Mouse (Mus musculus) intestine, postnatal 0 days (tissue): ENCODE measurements around the gene Cmtm4. TPM values are rescaled to one million over a fixed set of nuclear protein-coding genes. Genes with fewer than 3 reads are reported as not detected.
A peak's percentile ranks its signal among the peaks of the same experiment; 100 is the strongest.

Source experiments
- ATAC-seq: fragments of 200-750 bp; cut with Nextera tagmentation; 2 replicates; pipeline ENCODE4 v1.8.0; 2017; ENCODE audit warnings: mild to moderate bottlenecking, moderate TSS enrichment, moderate library complexity
- H3K27ac ChIP-seq: fragments of 300-500 bp; sonication (generic); 2 replicates; pipeline ENCODE4 v1.5.1; 2014; ENCODE audit warnings: mild to moderate bottlenecking, low read depth, low read length, moderate library complexity
- H3K27me3 ChIP-seq: fragments of 300-500 bp; sonication (generic); replicated peaks from 2 replicates; pipeline ENCODE4 v1.6.1; 2014; ENCODE audit warnings: low read length, mixed read lengths; ENCODE audit not compliant: control insufficient read depth, insufficient read depth
- H3K36me3 ChIP-seq: fragments of 300-500 bp; sonication (generic); 2 replicates; pipeline ENCODE4 v1.6.1; 2014; ENCODE audit warnings: mild to moderate bottlenecking, moderate library complexity; ENCODE audit not compliant: control insufficient read depth, insufficient read depth
- H3K4me1 ChIP-seq: fragments of 300-500 bp; sonication (generic); replicated peaks from 2 replicates; pipeline ENCODE4 v1.6.1; 2014; ENCODE audit warnings: antibody characterized with exemption, low read length, mixed read lengths; ENCODE audit not compliant: control insufficient read depth, insufficient read depth
- H3K4me2 ChIP-seq: fragments of 300-500 bp; sonication (generic); replicated peaks from 2 replicates; pipeline ENCODE4 v1.6.1; 2014; ENCODE audit warnings: low read depth, mild to moderate bottlenecking, moderate library complexity
- H3K4me3 ChIP-seq: fragments of 300-500 bp; sonication (generic); 2 replicates; pipeline ENCODE4 v1.5.1; 2014; ENCODE audit warnings: low read depth, low read length
- H3K9ac ChIP-seq: fragments of 300-500 bp; sonication (generic); 2 replicates; pipeline ENCODE4 v1.6.1; 2014; ENCODE audit warnings: mild to moderate bottlenecking, low read depth, low read length
- H3K9me3 ChIP-seq: fragments of 300-500 bp; sonication (generic); 2 replicates; pipeline ENCODE4 v1.6.1; 2016; ENCODE audit warnings: mixed run types; ENCODE audit not compliant: control insufficient read depth
- CTCF ChIP-seq: sonication (generic); IDR thresholded peaks from 2 replicates; pipeline ENCODE4 v1.5.1; 2016; ENCODE audit warnings: low read depth, mild to moderate bottlenecking, control low read depth, antibody characterized with exemption, moderate library complexity
- whole genome bisulfite sequencing: fragments of 180-500 bp; shearing (Covaris S2); extraction: QIAGEN DNeasy Blood & Tissue Kit; methylation state at CpG from one replicate; pipeline ENCODE4 v1.1.7; 2014; 5-methylcytosine and 5-hydroxymethylcytosine counted together
- polyA plus RNA-seq: library from polyadenylated mRNA; unstranded; fragments of >200 nt; fragmentation: Nextera tagmentation; extraction: Ambion mirVana; gene quantifications from 2 replicates; pipeline ENCODE4 v1.2.1, GENCODE M21; 2015

Gene Cmtm4
- polyA plus RNA-seq, 1 experiment from 2014 or later: 5.9 TPM

DNA sequence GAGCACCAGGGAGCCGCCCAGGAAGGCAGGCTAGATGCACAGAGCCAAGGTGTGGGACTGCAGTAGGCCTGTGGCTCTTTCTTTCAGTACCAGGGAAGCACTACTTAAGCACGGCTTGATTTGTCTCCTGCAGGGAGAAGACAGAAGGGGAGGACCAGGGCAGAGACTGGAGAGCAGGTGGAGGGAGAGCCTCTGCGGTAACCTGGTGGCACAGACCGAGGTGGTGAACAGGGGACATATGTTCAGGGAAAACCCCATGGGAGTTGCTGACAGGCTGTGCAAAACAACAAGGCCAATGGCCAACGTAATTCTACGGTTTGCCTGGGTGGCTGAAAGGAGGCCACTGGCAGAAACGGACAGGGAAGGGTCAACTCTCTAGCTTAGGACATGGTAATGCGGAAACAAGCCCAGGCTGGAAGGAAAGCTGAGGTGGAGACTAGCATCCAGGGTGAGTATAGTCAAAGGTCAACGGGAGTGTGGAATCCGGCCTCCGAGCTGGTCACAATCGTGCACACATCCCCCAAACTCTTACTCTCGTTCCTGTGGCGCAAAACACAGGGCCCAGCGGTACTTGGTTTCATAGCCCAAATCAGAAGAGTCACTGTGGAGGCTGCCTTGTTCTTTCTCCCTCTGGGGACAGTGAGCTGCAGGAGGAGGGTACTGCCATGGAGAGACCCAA is 35.7 kb downstream of the Cmtm4 start:
- H3K9ac ChIP-seq: no peak overlapping the region
- TF ChIP-seq CTCF: 0 out of 2 replicates have a peak, but pooled peaks have one; percentile 9
- 70% methylated on average over 15 of the region's 15 CpGs for WGBS
- ATAC-seq: no peak
- no peaks in the 10 kb centered on the region for H3K4me1 ChIP-seq
- H3K9me3 ChIP-seq: no peaks in the 10 kb centered on the region
- H3K27ac ChIP-seq: no peak overlapping the region
- H3K4me2 ChIP-seq: no peak overlapping the region
- H3K27me3 ChIP-seq: no peaks in the 10 kb centered on the region
- 0 out of 2 replicates have a peak, but pooled peaks cover 19% of the 10 kb centered on the region for H3K36me3 ChIP-seq
- H3K4me3 ChIP-seq: no peak overlapping the region

DNA sequence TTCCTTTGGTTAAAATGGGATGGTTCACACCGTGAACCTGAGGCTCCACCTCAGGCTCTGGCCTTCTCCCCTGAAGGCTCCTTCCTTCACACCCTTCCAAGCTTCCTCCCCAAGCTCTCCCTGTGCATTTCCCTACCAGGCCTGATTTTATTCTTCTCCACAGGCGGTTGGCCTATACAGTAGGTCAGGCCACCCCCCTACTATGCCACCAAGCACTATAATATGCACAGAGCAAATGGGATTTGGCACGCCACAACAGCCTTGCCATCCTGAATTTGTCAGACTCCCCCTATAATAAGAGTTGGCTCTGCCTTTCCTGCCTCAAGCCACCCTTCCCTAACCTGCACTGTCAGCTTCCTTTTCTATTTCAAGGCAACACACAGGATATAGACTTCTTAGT is 37.0 kb downstream of the Cmtm4 start:
- Histone ChIP-seq H3K4me2 (no peak overlapping the region), H3K4me3 (no peak overlapping the region), H3K9me3 (no peaks in the 10 kb centered on the region), H3K27me3 (no peaks in the 10 kb centered on the region), H3K9ac (no peak overlapping the region), H3K4me1 (no peaks in the 10 kb centered on the region), H3K27ac (no peak overlapping the region), H3K36me3 (0 out of 2 replicates have a peak, but pooled peaks cover 19% of the 10 kb centered on the region)
- ATAC-seq: no peak
- TF ChIP-seq CTCF: no peak
- 90% methylated on average over 3 of the region's 3 CpGs for WGBS

DNA sequence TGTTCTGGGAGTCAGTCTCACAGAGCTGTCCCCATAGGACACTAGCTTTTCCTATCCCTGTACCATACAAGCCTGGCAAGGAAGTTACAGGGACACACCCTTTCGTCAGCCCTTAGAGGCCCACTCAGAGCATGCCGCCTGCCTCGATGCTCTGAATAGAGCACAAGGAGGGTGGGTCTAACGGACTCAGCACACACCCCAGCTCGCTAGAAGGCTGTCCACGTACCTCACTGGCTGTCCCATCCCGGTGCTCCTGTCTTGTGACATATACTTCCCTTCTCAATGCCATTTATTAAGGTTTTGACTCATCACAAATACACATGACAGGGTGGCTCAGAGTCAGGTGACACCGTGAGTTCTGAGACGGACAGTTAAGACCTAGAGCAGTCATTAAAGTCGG is 41.1 kb downstream of the Cmtm4 start:
- Histone ChIP-seq H3K4me1 (0 out of 2 replicates have a peak, but pooled peaks cover 2% of the 10 kb centered on the region), H3K4me2 (no peak overlapping the region), H3K36me3 (peaks cover 22% of the 10 kb centered on the region), H3K27me3 (no peaks in the 10 kb centered on the region), H3K9ac (no peak overlapping the region), H3K4me3 (no peak overlapping the region), H3K9me3 (no peaks in the 10 kb centered on the region), H3K27ac (no peak overlapping the region)
- 66% methylated on average over 10 of the region's 10 CpGs for WGBS
- ATAC-seq: peak; percentile 59
- no peak for TF ChIP-seq CTCF

GRCm38 (mm10) chr8:104353186-104353585 is 42.4 kb downstream of the Cmtm4 start:
- WGBS: 69% methylated on average over 5 of the region's 5 CpGs
- H3K9ac ChIP-seq: no peak overlapping the region

GRCm38 (mm10) chr8:104350047-104350446 is 45.6 kb downstream of the Cmtm4 start:
- whole genome bisulfite sequencing: 45% methylated on average over 13 of the region's 13 CpGs
- no peak for TF ChIP-seq CTCF

More at GRCm38 (mm10) chr8:104353186-104353585, 42.4 kb downstream of the Cmtm4 start:
- Histone ChIP-seq H3K4me2 (no peak overlapping the region), H3K4me1 (0 out of 2 replicates have a peak, but pooled peaks cover 2% of the 10 kb centered on the region), H3K27me3 (no peaks in the 10 kb centered on the region), H3K36me3 (peaks cover 22% of the 10 kb centered on the region), H3K27ac (no peak overlapping the region), H3K4me3 (no peak overlapping the region), H3K9me3 (no peaks in the 10 kb centered on the region)
- TF ChIP-seq CTCF: peak; percentile 57
- ATAC-seq: no peak

DNA sequence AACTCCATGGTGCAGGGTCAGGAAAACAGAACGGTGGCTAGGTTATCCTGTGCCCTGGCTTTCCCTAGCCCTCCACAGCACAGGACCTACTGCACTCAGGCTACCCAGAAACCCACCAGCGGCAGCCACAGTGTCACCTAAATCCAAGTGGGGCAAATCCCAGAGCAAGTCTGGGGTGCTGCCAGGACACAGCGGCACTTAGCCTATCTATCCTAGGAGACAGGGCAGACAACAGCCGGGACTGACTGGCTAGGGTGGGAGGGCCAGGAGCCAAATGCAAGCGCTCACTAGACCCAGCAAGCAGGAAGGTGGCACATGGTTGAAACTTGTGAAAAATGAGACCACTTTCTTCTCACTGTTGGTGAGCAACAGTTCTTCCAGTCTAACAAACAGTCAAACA is 46.6 kb downstream of the Cmtm4 start:
- Histone ChIP-seq H3K4me1 (0 out of 2 replicates have a peak, but pooled peaks cover 2% of the 10 kb centered on the region), H3K27ac (no peak overlapping the region), H3K9ac (no peak overlapping the region), H3K4me2 (no peak overlapping the region), H3K4me3 (no peak overlapping the region), H3K27me3 (no peaks in the 10 kb centered on the region), H3K36me3 (peaks cover 21% of the 10 kb centered on the region), H3K9me3 (no peaks in the 10 kb centered on the region)
- 79% methylated on average over 5 of the region's 5 CpGs for WGBS
- ATAC-seq: no peak
- TF ChIP-seq CTCF: no peak

More at GRCm38 (mm10) chr8:104350047-104350446, 45.6 kb downstream of the Cmtm4 start:
- H3K27me3 ChIP-seq: no peaks in the 10 kb centered on the region
- H3K27ac ChIP-seq: no peak overlapping the region
- 0 out of 2 replicates have a peak, but pooled peaks cover 2% of the 10 kb centered on the region for H3K4me1 ChIP-seq
- no peaks in the 10 kb centered on the region for H3K9me3 ChIP-seq
- H3K4me3 ChIP-seq: no peak overlapping the region
- H3K9ac ChIP-seq: no peak overlapping the region
- H3K36me3 ChIP-seq: peaks cover 21% of the 10 kb centered on the region
- no peak overlapping the region for H3K4me2 ChIP-seq
- ATAC-seq: peak; percentile 23; the same call in 1 of the 2 replicates
